Mouse (Mus musculus) embryonic facial prominence, embryonic 11.5 days (tissue): Measurements from ENCODE around the gene Fry. TPM values are rescaled to one million over a fixed set of nuclear protein-coding genes. Genes with fewer than 3 reads are reported as not detected.

Source experiments
- ATAC-seq: fragments of 200-750 bp; cut with Nextera tagmentation; replicated peaks from 2 replicates; pipeline ENCODE4 v1.8.0; 2017; ENCODE audit warnings: low read depth; ENCODE audit not compliant: insufficient number of reproducible peaks, low FRiP score, low TSS enrichment
- DNase-seq: peaks from one replicate; pipeline ENCODE4 v3.0.0-alpha.2; 2015; ENCODE audit warnings: low spot score
- H3K27ac ChIP-seq: fragments of 300-500 bp; sonication (generic); replicated peaks from 2 replicates; pipeline ENCODE4 v1.5.1; 2014; ENCODE audit warnings: mild to moderate bottlenecking, low read depth, low read length, control low read depth
- H3K27me3 ChIP-seq: fragments of 300-500 bp; sonication (generic); 2 replicates; pipeline ENCODE4 v1.6.1; 2014; ENCODE audit warnings: mild to moderate bottlenecking, low read length, moderate library complexity, mixed read lengths; ENCODE audit not compliant: control insufficient read depth, insufficient read depth
- H3K36me3 ChIP-seq: fragments of 300-500 bp; sonication (generic); replicated peaks from 2 replicates; pipeline ENCODE4 v1.6.1; 2014; ENCODE audit warnings: low read depth, mild to moderate bottlenecking, low read length, moderate library complexity, mixed read lengths; ENCODE audit not compliant: control insufficient read depth, insufficient read depth
- H3K4me1 ChIP-seq: fragments of 300-500 bp; sonication (generic); 2 replicates; pipeline ENCODE4 v1.6.1; 2014; ENCODE audit warnings: low read length, mixed read lengths; ENCODE audit not compliant: control insufficient read depth, insufficient read depth
- H3K4me2 ChIP-seq: fragments of 300-500 bp; sonication (generic); 2 replicates; pipeline ENCODE4 v1.6.1; 2014; ENCODE audit warnings: low read depth, mild to moderate bottlenecking, control low read depth, low read length, moderate library complexity
- H3K4me3 ChIP-seq: fragments of 300-500 bp; sonication (generic); 2 replicates; pipeline ENCODE4 v1.5.1; 2014; ENCODE audit warnings: low read depth, low read length, control low read depth
- H3K9ac ChIP-seq: fragments of 300-500 bp; sonication (generic); replicated peaks from 2 replicates; pipeline ENCODE4 v1.6.1; 2014; ENCODE audit warnings: mild to moderate bottlenecking, control low read depth, low read length
- H3K9me3 ChIP-seq: fragments of 300-500 bp; sonication (generic); replicated peaks from 2 replicates; pipeline ENCODE4 v1.6.1; 2016; ENCODE audit warnings: mild to moderate bottlenecking, low read length, inconsistent platforms, mixed read lengths; ENCODE audit not compliant: control insufficient read depth
- WGBS: fragments of 180-500 bp; shearing (Covaris S2); extraction: QIAGEN DNeasy Blood & Tissue Kit; methylation state at CpG from one replicate; pipeline ENCODE4 v1.1.7; 2014; 5-methylcytosine and 5-hydroxymethylcytosine counted together
- polyA plus RNA-seq: library from polyadenylated mRNA; unstranded; fragments of >200 nt; fragmentation: Nextera tagmentation; extraction: Ambion mirVana; gene quantifications from 2 replicates; pipeline ENCODE4 v1.2.1, GENCODE M21; 2014

The Fry gene
- polyA plus RNA-seq, 1 experiment from 2014 or later: 8.2 TPM

GRCm38 (mm10) chr5:150233154-150233886, 114.9 kb downstream of the Fry start:
- Histone ChIP-seq H3K9ac (no peak overlapping the region), H3K27ac (no peak overlapping the region), H3K27me3 (no peaks in the 10 kb centered on the region), H3K36me3 (no peaks in the 10 kb centered on the region), H3K9me3 (no peaks in the 10 kb centered on the region), H3K4me1 (no peaks in the 10 kb centered on the region), H3K4me2 (no peak overlapping the region), H3K4me3 (no peak overlapping the region)
- WGBS: 56% methylated on average over 17 of the region's 17 CpGs
- DNase-seq: peak; percentile 75
- ATAC-seq: no peak; the same call in 1 of the 2 replicates

- 92% methylated on average over 5 of the region's 5 CpGs for WGBS
- Histone ChIP-seq H3K4me3 (no peak overlapping the region), H3K27ac (no peak overlapping the region), H3K4me1 (no peaks in the 10 kb centered on the region), H3K36me3 (no peaks in the 10 kb centered on the region), H3K4me2 (no peak overlapping the region), H3K9ac (no peak overlapping the region), H3K27me3 (no peaks in the 10 kb centered on the region), H3K9me3 (no peaks in the 10 kb centered on the region)
- DNase-seq (no peak), ATAC-seq (no peak)
These were observed 117.5 kb downstream of the Fry start for GRCm38 (mm10) chr5:150235931-150236330.

- DNase-seq: no peak
- Histone ChIP-seq H3K9ac (no peak overlapping the region), H3K4me1 (no peaks in the 10 kb centered on the region), H3K27ac (no peak overlapping the region), H3K4me2 (no peak overlapping the region), H3K9me3 (no peaks in the 10 kb centered on the region), H3K4me3 (no peak overlapping the region), H3K27me3 (no peaks in the 10 kb centered on the region), H3K36me3 (no peaks in the 10 kb centered on the region)
- ATAC-seq: no peak
These were observed 118.2 kb downstream of the Fry start for GRCm38 (mm10) chr5:150236597-150236996.

- Histone ChIP-seq H3K4me3 (no peak overlapping the region), H3K36me3 (no peaks in the 10 kb centered on the region), H3K27me3 (no peaks in the 10 kb centered on the region), H3K4me2 (no peak overlapping the region), H3K9ac (no peak overlapping the region), H3K9me3 (no peaks in the 10 kb centered on the region), H3K4me1 (no peaks in the 10 kb centered on the region), H3K27ac (no peak overlapping the region)
- DNase-seq: no peak
- ATAC-seq: no peak
- WGBS: 93% methylated on average over 9 of the region's 9 CpGs
These were observed 123.2 kb downstream of the Fry start for GRCm38 (mm10) chr5:150241638-150242037.

GRCm38 (mm10) chr5:150246737-150247136, 128.3 kb downstream of the Fry start:
- H3K27me3 ChIP-seq: no peaks in the 10 kb centered on the region
- H3K4me3 ChIP-seq: no peak overlapping the region
- no peak overlapping the region for H3K27ac ChIP-seq
- WGBS: 78% methylated on average over 3 of the region's 3 CpGs
- ATAC-seq (no peak), DNase-seq (no peak)
- no peak overlapping the region for H3K4me2 ChIP-seq
- H3K4me1 ChIP-seq: no peaks in the 10 kb centered on the region
- no peak overlapping the region for H3K9ac ChIP-seq
- no peaks in the 10 kb centered on the region for H3K9me3 ChIP-seq
- no peaks in the 10 kb centered on the region for H3K36me3 ChIP-seq

GRCm38 (mm10) chr5:150257764-150258163, 139.3 kb downstream of the Fry start:
- no peak for ATAC-seq
- Histone ChIP-seq H3K36me3 (no peaks in the 10 kb centered on the region), H3K9me3 (no peaks in the 10 kb centered on the region), H3K4me3 (no peak overlapping the region), H3K4me2 (no peak overlapping the region), H3K27ac (no peak overlapping the region), H3K4me1 (no peaks in the 10 kb centered on the region), H3K9ac (no peak overlapping the region), H3K27me3 (no peaks in the 10 kb centered on the region)
- WGBS: 81% methylated on average over 7 of the region's 7 CpGs
- no peak for DNase-seq

GRCm38 (mm10) chr5:150259191-150260053, 141.0 kb downstream of the Fry start:
- peak; percentile 67 for DNase-seq
- Histone ChIP-seq H3K9me3 (no peaks in the 10 kb centered on the region), H3K27ac (no peak overlapping the region; the same call in 1 of the 2 replicates)

GRCm38 (mm10) chr5:150260054-150260386, 141.6 kb downstream of the Fry start:
- H3K27ac ChIP-seq: no peak overlapping the region; the same call in 1 of the 2 replicates

More at GRCm38 (mm10) chr5:150259191-150260053, 141.0 kb downstream of the Fry start:
- Histone ChIP-seq H3K27me3 (no peaks in the 10 kb centered on the region), H3K4me2 (peak overlapping the region; percentile 53), H3K9ac (peak overlapping the region; percentile 52), H3K4me1 (no peaks in the 10 kb centered on the region), H3K4me3 (peak overlapping the region; percentile 35), H3K36me3 (no peaks in the 10 kb centered on the region)
- WGBS: 2% methylated on average over 26 of the region's 29 CpGs
- peak; percentile 82 for ATAC-seq

More at GRCm38 (mm10) chr5:150260054-150260386, 141.6 kb downstream of the Fry start:
- Histone ChIP-seq H3K36me3 (no peaks in the 10 kb centered on the region), H3K4me1 (no peaks in the 10 kb centered on the region), H3K9ac (peak overlapping the region; percentile 52; the same call in 1 of the 2 replicates), H3K4me2 (peak overlapping the region; percentile 53), H3K9me3 (no peaks in the 10 kb centered on the region), H3K27me3 (no peaks in the 10 kb centered on the region), H3K4me3 (peak overlapping the region; percentile 35)
- no peak; the same call in 1 of the 2 replicates for ATAC-seq
- 25% methylated on average over 9 of the region's 9 CpGs for WGBS
- no peak for DNase-seq
